Mouse (Mus musculus): ENCODE results near the gene Ppfibp2.
A peak's percentile ranks its signal among the peaks of the same experiment; 100 is the strongest.

The Ppfibp2 gene

GRCm38 (mm10) chr7:107664063-107665056 is 69.4 kb downstream of the Ppfibp2 start:
- peak; percentile 1 for DNase-seq (ENCODE audit: low read depth)

- no peak for DNase-seq (ENCODE audit: low read depth)
These were observed 70.2 kb downstream of the Ppfibp2 start for GRCm38 (mm10) chr7:107665221-107665585.

GRCm38 (mm10) chr7:107665586-107666261 is 70.7 kb downstream of the Ppfibp2 start:
- DNase-seq (ENCODE audit: low read depth): no peak

GRCm38 (mm10) chr7:107666262-107666902 is 71.4 kb downstream of the Ppfibp2 start:
- DNase-seq (ENCODE audit: low read depth): no peak

DNA sequence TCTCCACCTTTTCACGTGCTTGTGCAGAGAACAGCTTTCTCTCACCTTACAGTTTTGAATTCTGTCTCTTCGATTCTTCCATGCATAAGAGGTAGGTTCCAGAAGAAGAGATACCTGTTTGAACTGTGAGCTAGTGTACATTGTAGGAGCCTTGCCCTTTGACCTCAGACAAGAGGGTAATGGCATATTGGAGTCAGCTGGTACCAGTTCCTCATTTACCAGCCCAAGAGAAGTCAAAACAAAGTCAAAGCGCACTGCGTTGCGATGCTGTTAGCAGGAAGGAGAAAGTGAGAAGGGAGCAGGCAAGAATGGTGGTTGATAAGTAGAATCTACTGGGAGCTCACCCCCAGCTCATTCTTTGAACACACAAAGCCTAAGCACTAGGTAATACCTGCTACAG is 73.5 kb downstream of the Ppfibp2 start:
- no peak for DNase-seq (ENCODE audit: low read depth)

DNA sequence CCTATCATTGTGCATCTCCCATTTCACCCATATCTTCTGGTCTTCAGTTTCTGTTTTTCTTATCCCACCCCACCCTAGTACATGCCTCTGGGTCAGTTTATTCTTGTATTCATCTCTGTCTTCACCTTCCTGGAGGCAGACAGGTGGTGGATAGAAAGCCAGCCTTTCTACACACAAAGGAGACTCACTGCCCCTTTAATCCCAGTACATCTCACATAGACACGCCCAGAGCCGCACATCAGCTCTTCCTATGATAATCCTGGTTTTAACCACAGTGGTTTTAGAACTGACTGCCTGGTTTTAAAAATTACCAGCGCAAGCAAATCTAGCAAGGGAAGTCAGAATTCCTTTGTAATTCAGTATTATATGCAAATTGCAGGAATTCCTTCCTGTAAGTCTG is 80.2 kb downstream of the Ppfibp2 start:
- no peak for DNase-seq (ENCODE audit: low read depth)

DNA sequence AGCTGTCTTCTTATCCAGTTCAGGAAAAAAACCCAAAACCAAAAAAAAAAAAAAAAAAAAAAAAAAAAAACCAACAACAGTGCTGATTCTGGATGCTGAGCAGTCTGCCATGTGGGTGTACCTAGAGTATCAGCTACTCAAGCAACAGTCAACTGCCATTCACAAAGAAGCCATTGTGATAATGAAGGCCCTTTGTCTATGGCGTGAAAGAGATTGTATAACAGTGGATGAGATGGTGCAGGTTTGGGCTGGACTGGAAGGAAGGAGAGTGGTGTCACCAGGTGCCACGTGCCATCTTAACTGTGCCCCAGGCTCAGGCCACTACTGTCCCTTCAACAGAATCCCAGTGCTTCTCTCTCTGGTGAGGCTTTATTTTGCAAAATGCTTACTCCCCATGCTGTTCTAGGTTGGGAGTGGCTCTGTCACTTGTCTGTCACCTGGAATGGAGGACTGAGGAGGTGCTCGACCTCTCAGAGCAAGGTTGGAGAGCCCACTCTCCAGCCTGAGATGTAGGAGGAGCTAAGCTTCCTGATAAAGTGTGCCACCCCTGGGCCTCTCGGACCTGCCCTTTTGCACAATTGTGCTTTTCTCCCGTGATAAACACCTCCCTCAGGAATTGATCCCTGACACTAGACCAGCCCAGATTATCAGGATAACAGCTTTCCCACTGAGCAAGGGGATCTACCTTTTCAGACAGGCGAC is 85.3 kb downstream of the Ppfibp2 start:
- no peak for DNase-seq (ENCODE audit: low read depth)

DNA sequence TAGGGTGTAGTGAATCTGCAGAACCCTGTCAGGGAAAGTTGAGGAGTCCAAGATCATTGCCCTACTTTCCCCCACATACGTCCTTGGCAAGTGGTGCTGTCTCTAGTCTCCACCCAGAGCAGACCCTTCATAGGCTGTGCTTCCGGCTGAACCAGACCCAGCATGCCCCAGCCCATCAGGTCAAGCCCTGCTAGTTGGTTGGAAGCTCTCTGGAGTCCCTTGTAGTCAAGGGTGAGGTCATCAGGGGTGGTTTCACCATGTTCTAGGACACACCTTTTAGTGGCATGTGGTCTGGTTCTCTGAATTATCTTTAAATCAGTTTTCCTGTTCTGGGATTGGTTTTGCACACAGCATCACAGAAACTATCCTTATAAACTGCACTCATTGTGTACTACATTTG is 86.3 kb downstream of the Ppfibp2 start:
- no peak for DNase-seq (ENCODE audit: low read depth)

DNA sequence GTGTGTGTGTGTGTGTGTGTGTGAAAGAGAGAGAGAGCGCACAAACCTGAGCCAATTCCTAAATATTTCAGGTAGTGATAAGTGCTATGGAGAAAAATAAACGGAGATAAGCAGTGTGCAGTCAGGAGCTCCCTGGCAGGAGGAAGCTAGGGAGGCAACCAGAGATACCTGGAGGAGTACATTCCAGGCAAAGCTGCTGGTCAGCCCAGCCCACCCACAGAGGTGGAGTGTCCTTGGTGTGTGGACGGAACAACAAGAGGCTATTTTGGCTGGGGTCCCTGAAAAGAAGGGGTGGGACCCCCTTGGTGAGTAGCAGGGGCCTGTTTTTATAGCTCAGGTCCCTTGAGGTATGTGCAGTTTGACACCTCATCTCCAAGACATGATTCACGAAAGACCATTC is 88.2 kb downstream of the Ppfibp2 start:
- no peak for DNase-seq (ENCODE audit: low read depth)

DNA sequence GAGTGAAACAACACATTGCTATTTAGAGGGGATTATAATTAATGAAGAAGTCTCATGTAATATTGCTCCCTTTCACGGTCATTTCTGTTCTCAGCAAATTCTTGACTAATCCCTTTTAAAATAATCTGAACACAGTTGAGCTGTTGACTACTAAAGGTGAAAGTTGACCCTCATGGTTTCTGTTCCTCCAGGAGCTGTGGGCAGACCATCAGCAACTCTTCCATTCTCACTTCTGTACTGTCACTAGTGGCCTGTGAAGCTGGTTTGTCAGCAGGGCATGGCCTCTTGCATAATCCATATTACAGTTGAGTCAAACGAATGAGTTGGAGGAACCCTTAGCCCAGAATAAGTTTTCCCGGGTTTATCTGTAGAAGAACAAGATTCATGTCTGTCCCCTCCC is 88.6 kb downstream of the Ppfibp2 start:
- DNase-seq (ENCODE audit: low read depth): no peak

DNA sequence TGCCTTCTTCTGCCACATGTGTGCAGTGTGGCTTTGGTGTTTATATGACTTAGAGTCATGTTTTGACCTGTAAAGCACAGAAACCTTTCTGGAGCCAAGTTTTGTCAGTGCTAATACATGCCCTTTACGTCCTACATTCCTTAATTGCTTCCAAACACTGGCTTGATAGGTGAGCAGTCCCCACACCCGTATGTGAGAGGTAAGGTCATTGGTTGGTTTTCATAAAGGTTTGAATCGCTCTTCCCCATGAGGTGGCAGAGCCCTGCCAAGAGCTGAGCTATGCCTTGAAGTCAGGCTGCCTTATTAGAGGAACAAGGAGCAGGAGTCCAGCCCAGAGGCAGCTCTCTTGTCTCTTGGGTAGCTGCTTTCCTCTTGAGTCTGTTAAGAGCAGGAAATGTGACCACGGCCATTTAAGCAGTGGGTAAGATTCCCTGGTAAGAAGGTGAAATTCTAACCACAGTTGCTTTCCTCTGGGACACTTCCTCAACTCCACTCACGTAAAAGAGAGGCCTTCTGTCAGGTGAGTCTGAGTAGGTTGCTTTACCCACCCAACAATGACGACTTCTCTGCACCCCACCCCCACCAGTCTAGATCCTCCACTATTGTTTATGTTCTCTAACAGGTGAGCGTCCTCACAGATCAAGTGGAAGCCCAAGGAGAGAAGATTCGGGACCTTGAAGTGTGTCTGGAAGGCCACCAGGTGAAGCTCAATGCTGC is 90.4 kb downstream of the Ppfibp2 start:
- no peak for DNase-seq (ENCODE audit: low read depth)

DNA sequence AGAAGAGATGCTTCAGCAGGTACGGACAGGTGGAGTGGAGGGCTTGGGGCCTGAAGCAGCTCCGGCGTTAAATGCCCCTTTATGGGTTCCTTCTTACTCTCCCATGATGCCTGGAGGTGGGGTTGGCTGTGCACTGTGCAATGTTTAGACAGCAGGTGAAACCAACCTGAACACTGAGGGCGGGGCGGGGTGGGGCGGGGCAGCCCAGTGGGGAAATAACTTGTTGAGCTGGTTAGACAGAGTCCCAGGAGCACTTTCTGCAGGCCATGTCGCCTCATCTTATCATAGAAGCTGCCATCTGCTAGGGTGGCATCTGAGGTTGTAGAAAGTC is 90.9 kb downstream of the Ppfibp2 start:
- DNase-seq (ENCODE audit: low read depth): no peak

- DNase-seq (ENCODE audit: low read depth): no peak
These were observed 92.4 kb downstream of the Ppfibp2 start for GRCm38 (mm10) chr7:107687412-107687811.

DNA sequence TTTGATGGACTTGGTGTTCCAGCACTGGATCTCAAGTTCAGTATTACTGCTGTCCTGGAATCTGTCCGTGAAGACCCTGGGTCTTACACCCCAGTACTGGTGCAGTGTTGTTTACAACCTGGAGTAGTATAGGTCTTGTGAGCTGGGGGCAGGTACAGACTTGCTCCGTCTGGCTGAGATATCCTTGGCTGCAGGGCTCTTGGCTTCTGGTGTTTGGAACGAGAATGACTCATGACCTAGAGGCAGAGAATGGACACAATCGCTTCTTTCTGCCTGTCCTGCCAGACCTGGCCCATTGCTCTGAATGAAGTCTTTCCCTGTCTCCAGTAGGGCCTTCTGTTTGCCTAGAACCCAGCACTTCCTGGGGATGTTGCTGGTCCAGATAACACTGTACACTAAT is 93.0 kb downstream of the Ppfibp2 start:
- no peak for DNase-seq (ENCODE audit: low read depth)

GRCm38 (mm10) chr7:107690426-107691221 is 95.6 kb downstream of the Ppfibp2 start:
- DNase-seq (ENCODE audit: low read depth): no peak

DNA sequence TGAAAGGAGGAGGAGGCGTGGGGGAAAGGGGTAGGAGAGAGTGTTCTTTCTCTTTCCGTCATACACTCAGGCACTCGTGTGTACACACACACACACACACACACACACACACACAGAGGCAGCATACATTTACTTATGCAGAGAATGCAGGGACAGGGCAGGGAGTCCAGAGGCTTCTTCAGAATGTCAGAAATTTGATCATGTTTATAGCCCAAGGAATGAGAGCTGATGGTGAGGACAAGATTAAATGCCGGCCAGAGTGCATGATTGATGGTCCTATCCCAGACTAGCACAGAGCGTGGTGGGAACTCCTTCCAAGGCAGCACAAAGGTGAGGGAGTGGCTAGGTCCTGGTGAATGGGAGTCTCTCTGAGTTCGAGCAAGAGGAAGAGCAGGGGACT is 96.5 kb downstream of the Ppfibp2 start:
- no peak for DNase-seq (ENCODE audit: low read depth)

GRCm38 (mm10) chr7:107694254-107694947 is 99.4 kb downstream of the Ppfibp2 start:
- DNase-seq (ENCODE audit: low read depth): no peak

DNA sequence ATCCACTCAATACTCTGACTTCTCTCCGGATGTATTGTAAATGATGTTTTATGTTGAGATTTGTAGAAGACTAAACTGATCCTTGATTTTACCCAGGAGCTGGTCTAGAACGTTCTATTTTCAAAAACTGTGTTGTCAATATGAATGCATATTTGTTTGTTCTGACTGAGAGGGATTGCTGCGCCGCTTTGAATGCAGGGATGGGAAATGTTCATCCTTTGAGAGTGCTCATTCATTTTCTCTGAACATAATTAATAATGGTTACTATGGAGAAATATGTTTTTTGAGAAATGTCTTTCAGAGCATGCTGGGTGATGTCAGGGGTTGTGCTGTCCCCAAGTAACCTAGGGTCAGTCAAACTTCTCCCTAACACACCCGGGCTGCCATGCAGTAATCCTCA is 102.1 kb downstream of the Ppfibp2 start:
- DNase-seq (ENCODE audit: low read depth): no peak

DNA sequence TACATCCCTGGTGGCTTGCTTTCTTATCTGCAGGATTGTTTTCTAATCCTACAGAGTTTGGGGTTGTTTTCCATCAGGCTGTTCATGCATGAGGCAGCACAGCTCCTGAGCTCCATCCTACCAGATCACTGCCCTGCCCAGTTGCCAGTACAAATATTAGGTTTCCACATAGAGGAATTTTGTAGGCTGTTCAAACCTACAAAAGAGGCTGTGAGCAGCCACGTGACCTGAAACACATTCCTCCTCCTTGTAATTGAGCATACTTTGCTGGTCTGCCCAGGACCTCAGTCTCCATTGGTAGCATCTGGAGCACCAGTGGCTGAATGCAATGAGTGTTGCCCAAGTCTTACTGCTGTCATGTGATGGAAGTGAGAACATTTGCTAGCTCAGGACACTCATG is 104.9 kb downstream of the Ppfibp2 start:
- DNase-seq (ENCODE audit: low read depth): no peak

DNA sequence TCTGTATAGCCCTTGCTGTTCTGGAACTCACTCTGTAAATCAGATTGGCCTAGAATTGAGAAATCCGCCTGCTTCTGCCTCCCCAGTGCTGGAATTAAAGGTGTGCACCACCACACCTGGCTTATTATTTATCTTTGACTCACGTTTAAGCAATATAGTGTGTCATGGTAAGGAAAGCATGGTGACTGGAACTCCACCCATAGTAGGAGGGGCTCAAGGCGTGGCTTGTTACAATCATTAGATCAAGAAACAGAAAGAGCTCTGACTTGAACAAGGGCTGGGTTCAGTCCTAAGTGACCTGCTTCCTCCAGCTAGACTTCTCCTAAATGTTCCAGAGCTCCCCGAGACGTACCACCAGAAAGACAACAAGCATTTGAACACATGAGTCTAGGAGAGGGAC is 105.6 kb downstream of the Ppfibp2 start:
- DNase-seq (ENCODE audit: low read depth): no peak
